In the genomic region with DNA sequence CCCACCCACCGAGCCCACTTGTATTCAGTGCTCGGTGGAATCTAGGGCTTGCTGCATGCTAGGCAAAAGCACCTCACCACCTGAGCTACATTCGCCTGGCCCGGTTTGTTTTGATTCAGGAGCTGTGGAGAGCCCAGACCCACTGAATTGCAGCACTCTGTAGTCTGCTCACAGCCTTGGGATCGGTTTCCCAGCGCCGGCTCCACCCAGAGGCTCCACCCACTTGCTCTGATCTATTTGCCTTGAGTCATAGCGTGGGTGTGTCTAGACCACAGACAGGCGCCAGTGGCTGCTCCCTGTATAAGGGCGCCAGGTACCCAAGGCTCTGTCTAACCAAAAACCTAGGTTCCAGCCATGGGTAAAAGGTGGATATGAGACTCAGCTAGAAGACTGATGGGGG, we compare ENCODE assay signal across 8 mouse cellular contexts. TPM values are rescaled to one million over a fixed set of nuclear protein-coding genes. Genes with fewer than 3 reads are reported as not detected.
A peak's percentile ranks its signal among the peaks of the same experiment; 100 is the strongest.
DNase-seq lines count a peak whose midpoint lies in the region; ATAC-seq lines count a peak whose summit lies in the region.

No protein-coding gene starts in this region.

- H3K9ac ChIP-seq in embryonic facial prominence, embryonic 11.5 days (replicated peaks; ENCODE audit: low read length), result no peak overlapping the region
- H3K9ac ChIP-seq in liver, embryonic 16.5 days (ENCODE audit: low read depth, low read length), result no peak overlapping the region

- H3K9me3 ChIP-seq in embryonic facial prominence, embryonic 11.5 days (replicated peaks; ENCODE audit: control insufficient read depth, low read length), result no peaks in the 10 kb centered on the region
- H3K9me3 ChIP-seq in liver, embryonic 16.5 days (replicated peaks; ENCODE audit: control insufficient read depth, low read length), result no peaks in the 10 kb centered on the region

- DNase-seq in CD8-positive naive resting alpha-beta T cell, adult 2 months (ENCODE audit: low read depth in 2 of 2, low spot score in 2 of 2), result peak; percentile 65 to 78
- DNase-seq in embryonic facial prominence, embryonic 11.5 days (ENCODE audit: low spot score), result peak; percentile 74
- peak; percentile 51 for DNase-seq in heart, adult 8-10 months (ENCODE audit: low spot score)
- DNase-seq in kidney, adult 18-20 months, result peak; percentile 48
- peak; percentile 45 for DNase-seq in neural tube, embryonic 10.5 days (ENCODE audit: extremely low spot score, low spot score)
- DNase-seq in thymus, postnatal 10 days (ENCODE audit: low spot score in 2 of 2), result peak; percentile 59 to 60

- H3K27ac ChIP-seq in embryonic facial prominence, embryonic 11.5 days (replicated peaks; ENCODE audit: low read depth, low read length), result no peak overlapping the region
- no peak overlapping the region for H3K27ac ChIP-seq in liver, embryonic 16.5 days (ENCODE audit: low read length)

- 19% methylated on average over 10 of the region's 10 CpGs for WGBS in embryonic facial prominence, embryonic 11.5 days
- 12% methylated on average over 10 of the region's 10 CpGs for WGBS in liver, embryonic 16.5 days (ENCODE audit: insufficient replicate concordance)

- no peaks in the 10 kb centered on the region for H3K27me3 ChIP-seq in embryonic facial prominence, embryonic 11.5 days (ENCODE audit: control insufficient read depth, insufficient read depth, low read length)
- no peaks in the 10 kb centered on the region for H3K27me3 ChIP-seq in liver, embryonic 16.5 days (ENCODE audit: control insufficient read depth, insufficient read depth, low read depth, low read length)

- H3K36me3 ChIP-seq in embryonic facial prominence, embryonic 11.5 days (replicated peaks; ENCODE audit: control insufficient read depth, insufficient read depth, low read depth, low read length), result no peaks in the 10 kb centered on the region
- H3K36me3 ChIP-seq in liver, embryonic 16.5 days (ENCODE audit: control insufficient read depth, insufficient read depth), result no peaks in the 10 kb centered on the region

- 0 out of 2 replicates have a peak overlapping the region, but pooled peaks have one; percentile 7 for H3K4me2 ChIP-seq in embryonic facial prominence, embryonic 11.5 days (ENCODE audit: low read depth, low read length)
- H3K4me2 ChIP-seq in liver, embryonic 16.5 days (ENCODE audit: low read depth, low read length), result peak overlapping the region; percentile 35

- 0 out of 2 replicates have a peak, but pooled peaks cover 3% of the 10 kb centered on the region for H3K4me1 ChIP-seq in embryonic facial prominence, embryonic 11.5 days (ENCODE audit: control insufficient read depth, insufficient read depth, low read length)
- peaks cover 12% of the 10 kb centered on the region for H3K4me1 ChIP-seq in liver, embryonic 16.5 days (ENCODE audit: control insufficient read depth, low read depth, low read length)

- peak; percentile 99 for ATAC-seq in activated CD4-positive, CD25-positive, alpha-beta regulatory T cell, adult 4 months
- peak; percentile 68 for ATAC-seq in embryonic facial prominence, embryonic 11.5 days (replicated peaks; ENCODE audit: insufficient number of reproducible peaks, low FRiP score, low TSS enrichment, low read depth)
- ATAC-seq in liver, embryonic 16.5 days (ENCODE audit: low read depth), result peak; percentile 87

- no peak overlapping the region for H3K4me3 ChIP-seq in embryonic facial prominence, embryonic 11.5 days (ENCODE audit: low read depth, low read length)
- H3K4me3 ChIP-seq in liver, embryonic 16.5 days (ENCODE audit: low read depth, low read length), result peak overlapping the region; percentile 3; the same call in 1 of the 2 replicates

RNA-seq across cellular contexts. Expression of a gene that starts 36.1 kb away (rescaled TPM):
- polyA plus RNA-seq in activated CD4-positive, CD25-positive, alpha-beta regulatory T cell, adult 4 months (2017; shearing (Covaris generic)), result 10 to 100 TPM; 71.1 to 90.5 TPM
- polyA plus RNA-seq in embryonic facial prominence, embryonic 11.5 days (2014; fragmentation: Nextera tagmentation; extraction: Ambion mirVana), result 186 and 193 TPM in 2 replicates
- total RNA-seq in heart, adult 8-10 months (2022), result 100 to 1,000 TPM; 183 to 210 (median 205) TPM
- polyA plus RNA-seq in liver, embryonic 16.5 days (2015; fragmentation: Nextera tagmentation; extraction: Ambion mirVana), result 31.7 and 34.2 TPM in 2 replicates
